Mouse (Mus musculus): ENCODE data around the gene Clmp.

- no peak for TF ChIP-seq CTCF (IDR thresholded peaks at IDR 0.05; ENCODE audit: extremely low read depth, insufficient read depth, insufficient read length, insufficient replicate concordance)
- TF ChIP-seq POLR2A (IDR thresholded peaks at IDR 0.05; ENCODE audit: low read depth, low read length) = no peak
Measured at GRCm38 (mm10) chr9:40817325-40818028, 131.7 kb downstream of the Clmp start.
